Mouse (Mus musculus): ENCODE data around the gene Mrps11. TPM values are rescaled to one million over a fixed set of nuclear protein-coding genes. Genes with fewer than 3 reads are reported as not detected.

Mrps11 gene
- 67.2 and 78.9 TPM in 2 replicates for polyA plus RNA-seq (2016; fragmentation: Nextera tagmentation; extraction: Ambion mirVana)

DNA sequence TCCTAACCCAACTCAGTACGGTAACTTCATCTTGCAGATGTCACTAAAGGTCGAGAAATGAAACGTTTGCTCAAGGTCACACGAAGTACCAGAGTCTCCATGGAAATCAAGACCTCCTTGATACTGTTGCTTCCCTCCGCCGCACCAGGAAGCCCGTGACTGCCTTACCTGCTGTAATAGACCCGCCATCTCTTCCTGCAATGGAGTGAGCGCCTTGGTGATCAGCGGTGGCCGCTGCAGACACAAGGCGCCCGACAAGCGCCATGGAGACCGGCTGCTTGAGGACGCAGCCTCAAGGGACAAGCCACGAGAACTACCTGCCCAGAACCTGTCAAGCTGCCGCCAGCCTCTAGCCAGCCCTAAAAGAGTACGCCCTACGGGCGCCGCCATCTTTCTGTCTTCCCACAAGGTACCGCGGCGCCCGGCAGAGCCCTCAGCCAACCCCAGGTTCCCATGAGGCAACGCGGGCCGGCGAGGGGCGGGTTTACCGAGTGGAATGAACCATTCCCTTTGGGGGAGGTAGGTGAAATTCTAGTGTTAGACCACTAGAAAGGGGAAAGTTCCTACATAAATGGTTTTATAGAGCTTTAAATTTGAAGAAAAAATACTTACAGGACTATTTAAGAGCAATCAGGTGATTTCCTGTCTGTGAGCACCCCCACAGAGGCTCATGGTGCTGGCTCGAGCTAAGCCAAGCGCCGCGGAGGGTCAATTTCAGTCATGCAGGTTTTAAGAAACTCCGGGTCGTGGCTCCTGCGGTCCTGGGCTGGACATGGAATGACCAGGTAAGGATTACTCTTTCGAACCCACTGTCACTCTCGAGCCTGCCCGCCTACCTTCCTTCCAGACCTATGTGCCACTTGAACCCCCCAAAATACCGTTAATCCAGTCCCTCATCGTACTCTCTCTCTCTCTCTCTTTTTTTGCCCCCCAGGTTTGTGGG lies at the start of gene Mrps11, which contains the start of gene Mrpl46:
Mrps11 (plus strand) TSS at position 481 of the 943 bp plus-strand sequence.
Mrpl46 (minus strand) TSS at position 893 of the 943 bp plus-strand sequence.
- peaks cover 15% of the 10 kb centered on the region for H3K4me1 ChIP-seq
- H3K27ac ChIP-seq: peak within 1 kb of the TSS; percentile 93
- H3K36me3 ChIP-seq: peaks cover 41% of the 10 kb centered on the region
- DNase-seq (ENCODE audit: low spot score): peak; percentile 94
- under 1% methylated on average over 44 of the region's 44 CpGs for WGBS
- no peaks in the 10 kb centered on the region for H3K27me3 ChIP-seq (ENCODE audit: insufficient read depth, poor library complexity, severe bottlenecking)
- no peaks in the 10 kb centered on the region for H3K9me3 ChIP-seq
- H3K4me3 ChIP-seq: peak within 1 kb of the TSS; percentile 99

DNA sequence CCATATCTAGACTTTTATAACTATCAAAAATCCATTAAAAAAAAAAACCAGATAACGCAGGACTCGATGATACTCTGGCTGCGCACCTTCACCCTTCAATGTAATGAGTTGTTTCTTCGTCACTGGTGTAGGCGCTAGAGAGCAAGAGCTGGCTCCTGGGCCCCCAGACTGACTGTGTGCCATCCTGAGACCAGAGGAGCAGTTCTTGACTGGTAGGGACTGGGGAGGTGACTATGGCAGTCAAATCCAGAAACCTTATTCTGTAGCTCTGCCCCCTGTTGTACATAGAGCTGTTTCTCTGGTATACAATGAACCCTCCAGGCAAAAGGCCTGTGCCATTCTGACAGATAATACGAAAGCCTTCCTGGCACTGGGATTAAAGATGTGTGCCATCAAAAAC lies 45.7 kb upstream of the Mrps11 start:
- H3K27me3 ChIP-seq (ENCODE audit: insufficient read depth, poor library complexity, severe bottlenecking): no peaks in the 10 kb centered on the region
- no peaks in the 10 kb centered on the region for H3K36me3 ChIP-seq
- peak; percentile 4 for DNase-seq (ENCODE audit: low spot score)
- no peak overlapping the region for H3K27ac ChIP-seq
- H3K9me3 ChIP-seq: no peaks in the 10 kb centered on the region
- 86% methylated on average over 6 of the region's 6 CpGs for WGBS
- H3K4me1 ChIP-seq: no peaks in the 10 kb centered on the region
- H3K4me3 ChIP-seq: no peak overlapping the region

DNA sequence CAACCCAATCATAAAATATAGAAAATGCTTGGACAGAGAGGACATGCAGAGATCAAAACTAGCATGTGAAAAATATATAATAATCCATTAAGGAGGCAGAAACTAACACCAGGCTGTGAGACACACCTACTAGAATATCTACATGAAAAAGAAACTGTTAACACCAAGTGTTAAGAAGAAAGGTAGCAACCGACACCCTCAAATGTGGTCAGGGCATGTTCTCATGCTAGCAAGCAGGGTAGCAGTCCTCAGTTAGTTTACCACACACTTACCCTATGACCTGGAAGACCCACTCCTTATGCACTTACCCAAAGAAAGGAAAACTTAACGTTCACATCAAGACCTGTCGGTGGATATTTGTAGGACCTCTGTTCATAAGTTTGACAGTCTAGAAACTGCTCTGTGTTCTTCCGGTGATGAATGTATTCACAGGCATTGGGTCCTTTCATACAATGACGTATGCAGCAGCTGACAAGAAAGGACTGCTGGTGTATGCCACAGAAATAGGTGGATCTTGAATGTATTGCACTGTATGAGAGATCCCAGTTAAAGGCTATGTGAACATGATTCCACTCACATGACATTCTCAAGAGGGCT lies 45.2 kb upstream of the Mrps11 start, which contains the start of gene Ntrk3:
Ntrk3 (minus strand) TSS at position 399 of the 597 bp plus-strand sequence.
- WGBS: 82% methylated on average over 5 of the region's 5 CpGs
- Histone ChIP-seq H3K27ac (no peak within 1 kb of the TSS), H3K27me3 (ENCODE audit: insufficient read depth, poor library complexity, severe bottlenecking) (no peaks in the 10 kb centered on the region), H3K9me3 (no peaks in the 10 kb centered on the region), H3K36me3 (no peaks in the 10 kb centered on the region), H3K4me3 (no peak within 1 kb of the TSS), H3K4me1 (no peaks in the 10 kb centered on the region)
- no peak for DNase-seq (ENCODE audit: low spot score)

DNA sequence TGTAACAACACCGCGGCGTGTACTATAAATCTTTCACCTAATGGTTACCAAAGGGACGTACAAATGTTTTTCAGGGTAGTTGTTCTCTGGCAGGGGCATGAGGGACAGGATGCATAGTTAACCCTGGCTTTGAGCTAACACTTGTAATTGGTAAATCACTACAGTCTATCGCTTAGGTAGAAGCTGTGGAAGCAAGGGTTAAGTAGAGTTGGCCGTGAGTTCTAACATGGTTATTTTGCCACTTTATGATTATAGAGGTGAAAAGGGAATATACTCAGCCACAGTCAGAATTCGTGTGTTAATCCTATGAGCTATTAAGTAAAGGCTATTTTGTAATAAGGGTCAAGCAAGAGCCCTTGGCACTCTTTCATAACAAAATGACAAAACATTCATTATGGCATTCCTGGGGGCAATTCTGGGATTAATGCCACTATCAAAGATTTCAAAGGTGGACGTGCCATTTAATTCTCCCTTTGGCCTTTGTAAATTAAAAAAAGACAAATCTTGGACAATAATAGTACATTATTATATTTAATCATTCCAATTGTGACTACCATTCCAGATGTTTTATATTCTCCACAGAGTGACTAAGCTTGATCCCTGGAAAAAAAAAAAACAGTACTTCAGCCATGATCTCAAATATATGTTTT lies 43.4 kb upstream of the Mrps11 start:
- Histone ChIP-seq H3K4me3 (no peak overlapping the region), H3K9me3 (no peaks in the 10 kb centered on the region), H3K4me1 (no peaks in the 10 kb centered on the region), H3K27me3 (ENCODE audit: insufficient read depth, poor library complexity, severe bottlenecking) (no peaks in the 10 kb centered on the region), H3K36me3 (no peaks in the 10 kb centered on the region), H3K27ac (no peak overlapping the region)
- DNase-seq (ENCODE audit: low spot score): peak; percentile 10
- WGBS: 82% methylated on average over 8 of the region's 8 CpGs

DNA sequence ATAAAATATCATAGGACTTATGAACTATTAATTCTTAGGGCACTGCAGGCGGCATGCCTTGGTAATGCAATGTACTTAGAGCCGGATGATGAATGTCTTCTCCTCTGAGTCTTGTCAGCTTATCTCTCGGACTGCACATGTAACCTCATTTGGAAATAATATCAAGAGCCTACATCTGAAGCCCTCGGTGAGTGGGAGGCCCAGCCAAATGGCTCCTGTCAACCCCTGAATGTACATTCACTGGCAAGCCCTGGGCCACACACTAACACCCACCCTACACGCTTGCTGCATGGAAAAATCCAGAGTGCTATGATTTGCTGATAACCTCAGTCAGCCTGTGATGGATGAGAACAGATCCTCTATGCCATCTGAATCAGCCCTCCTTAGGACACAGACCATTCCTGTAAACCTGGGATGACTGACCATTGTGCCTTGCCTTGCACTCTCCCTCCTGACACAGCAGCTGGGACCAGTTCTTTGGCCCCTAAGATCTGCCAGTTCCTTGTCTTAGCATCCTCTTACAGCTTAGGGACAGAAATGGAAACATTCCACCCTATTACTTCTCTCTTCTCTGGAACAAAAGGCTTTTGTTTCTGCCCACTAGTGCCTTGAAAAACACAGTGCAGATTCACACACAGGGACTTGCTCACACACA lies 39.1 kb upstream of the Mrps11 start:
- no peaks in the 10 kb centered on the region for H3K36me3 ChIP-seq
- DNase-seq (ENCODE audit: low spot score): no peak
- WGBS: 62% methylated on average over 5 of the region's 5 CpGs
- no peak overlapping the region for H3K4me3 ChIP-seq
- H3K9me3 ChIP-seq: no peaks in the 10 kb centered on the region
- H3K27ac ChIP-seq: no peak overlapping the region
- no peaks in the 10 kb centered on the region for H3K27me3 ChIP-seq (ENCODE audit: insufficient read depth, poor library complexity, severe bottlenecking)
- no peaks in the 10 kb centered on the region for H3K4me1 ChIP-seq

DNA sequence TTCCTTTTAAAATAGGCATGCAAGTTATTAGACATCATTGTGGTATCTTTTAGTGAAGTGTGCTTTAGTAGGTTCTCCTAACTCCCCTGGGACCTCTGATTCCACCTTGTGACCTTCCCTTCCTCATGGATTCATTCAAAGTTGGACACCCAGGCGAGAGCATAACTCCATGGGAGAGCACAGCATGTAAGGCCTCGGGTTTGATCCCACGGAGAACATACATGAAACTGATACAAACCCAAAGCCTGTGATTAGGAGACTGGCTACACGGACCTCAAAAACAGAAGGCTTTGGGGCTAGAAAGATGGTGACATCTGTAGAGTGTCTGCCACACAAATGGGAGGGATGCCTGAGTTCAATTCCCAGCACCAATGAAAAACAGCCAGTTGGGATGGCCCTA lies 30.0 kb upstream of the Mrps11 start:
- 88% methylated on average over 4 of the region's 4 CpGs for WGBS
- H3K27ac ChIP-seq: no peak overlapping the region
- no peaks in the 10 kb centered on the region for H3K36me3 ChIP-seq
- H3K27me3 ChIP-seq (ENCODE audit: insufficient read depth, poor library complexity, severe bottlenecking): no peaks in the 10 kb centered on the region
- no peaks in the 10 kb centered on the region for H3K4me1 ChIP-seq
- peak; percentile 65 for DNase-seq (ENCODE audit: low spot score)
- H3K4me3 ChIP-seq: no peak overlapping the region
- H3K9me3 ChIP-seq: no peaks in the 10 kb centered on the region

DNA sequence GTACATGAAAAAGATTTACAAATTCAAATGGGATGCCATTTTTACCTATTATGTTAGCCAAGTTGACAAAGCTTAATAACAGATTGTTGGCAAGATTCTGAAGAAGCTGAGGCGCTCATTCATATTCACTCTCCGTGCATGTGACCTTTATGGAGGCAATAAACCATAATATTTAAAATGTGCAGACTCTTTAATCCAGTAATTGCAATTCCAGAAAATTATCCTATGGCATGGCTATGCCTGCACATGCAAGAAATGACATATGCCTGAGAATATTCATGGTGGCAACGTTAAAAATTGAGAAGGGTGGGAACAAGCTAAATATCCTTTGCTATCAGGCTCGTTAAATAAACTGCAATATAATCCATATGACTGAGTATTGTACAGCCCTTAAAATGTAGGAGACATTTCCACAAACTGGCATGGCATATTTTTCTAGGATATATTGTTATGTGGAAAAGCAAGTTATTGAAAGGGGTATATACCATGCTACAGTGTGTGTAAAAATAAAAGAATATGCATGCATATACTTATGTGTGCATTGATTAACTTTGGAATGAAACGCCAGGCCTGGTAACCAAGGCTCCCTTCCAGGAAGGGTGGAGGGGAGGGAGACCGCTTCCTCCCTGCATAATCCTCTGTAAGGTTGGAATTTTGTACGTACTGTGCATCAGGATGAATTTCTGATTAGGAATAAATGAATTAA lies 29.0 kb upstream of the Mrps11 start:
- WGBS: 77% methylated on average over 7 of the region's 7 CpGs
- Histone ChIP-seq H3K27ac (no peak overlapping the region), H3K9me3 (no peaks in the 10 kb centered on the region), H3K27me3 (ENCODE audit: insufficient read depth, poor library complexity, severe bottlenecking) (no peaks in the 10 kb centered on the region), H3K4me1 (no peaks in the 10 kb centered on the region), H3K4me3 (no peak overlapping the region), H3K36me3 (no peaks in the 10 kb centered on the region)
- DNase-seq (ENCODE audit: low spot score): peak; percentile 25

DNA sequence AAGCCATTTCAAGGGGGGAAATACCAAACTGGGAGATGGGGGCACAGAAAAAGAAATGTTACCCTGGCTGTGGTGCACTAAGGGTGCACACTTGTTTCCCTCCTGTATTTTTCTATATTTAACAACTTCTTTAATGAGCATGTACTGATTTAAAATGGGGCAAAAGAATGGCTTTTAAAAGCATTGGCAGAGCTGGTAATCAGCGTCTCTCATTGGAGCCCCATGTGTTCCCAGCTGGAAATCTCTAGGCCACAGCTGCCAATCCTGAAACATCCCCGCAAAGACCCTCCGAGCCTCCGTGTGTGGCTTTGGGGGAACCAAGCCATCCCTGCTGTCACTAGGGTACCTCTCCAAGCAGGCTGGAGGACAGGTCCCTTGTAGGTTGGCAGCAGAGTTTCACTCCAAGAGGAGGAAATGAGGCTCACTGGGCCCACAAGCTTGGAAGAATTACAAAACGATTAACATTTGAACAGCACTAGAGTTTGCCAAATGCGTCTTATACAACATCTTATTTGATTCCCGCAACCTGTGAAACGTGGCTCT lies 28.4 kb upstream of the Mrps11 start:
- no peaks in the 10 kb centered on the region for H3K9me3 ChIP-seq
- no peaks in the 10 kb centered on the region for H3K27me3 ChIP-seq (ENCODE audit: insufficient read depth, poor library complexity, severe bottlenecking)
- DNase-seq (ENCODE audit: low spot score): no peak
- 54% methylated on average over 8 of the region's 8 CpGs for WGBS
- no peak overlapping the region for H3K27ac ChIP-seq
- no peak overlapping the region for H3K4me3 ChIP-seq
- H3K36me3 ChIP-seq: no peaks in the 10 kb centered on the region
- 0 out of 2 replicates have a peak, but pooled peaks cover 2% of the 10 kb centered on the region for H3K4me1 ChIP-seq

DNA sequence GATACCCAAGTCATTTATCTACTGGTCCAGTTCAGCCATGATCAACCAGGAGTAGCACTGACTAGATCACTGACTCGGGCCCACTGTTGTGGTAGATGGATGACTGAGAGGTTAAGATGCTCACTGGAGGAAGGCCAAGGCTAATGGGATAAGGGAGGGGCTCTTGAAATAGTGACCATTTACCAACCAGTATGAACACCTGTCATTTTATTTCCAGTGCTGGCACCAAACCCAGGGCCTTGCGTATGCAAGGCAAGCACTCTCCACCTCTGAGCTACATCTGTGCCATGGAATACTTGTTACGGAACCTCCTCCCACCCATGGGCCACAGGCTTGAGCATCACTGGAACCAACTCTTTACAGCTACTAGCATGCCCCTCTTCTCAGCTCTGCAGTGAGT lies 19.1 kb upstream of the Mrps11 start:
- WGBS: 85% methylated on average over 3 of the region's 3 CpGs
- no peaks in the 10 kb centered on the region for H3K9me3 ChIP-seq
- H3K4me1 ChIP-seq: 0 out of 2 replicates have a peak, but pooled peaks cover 4% of the 10 kb centered on the region
- DNase-seq (ENCODE audit: low spot score): no peak
- no peak overlapping the region for H3K4me3 ChIP-seq
- H3K27ac ChIP-seq: no peak overlapping the region
- peaks cover 12% of the 10 kb centered on the region; the same call in 1 of the 2 replicates for H3K27me3 ChIP-seq (ENCODE audit: insufficient read depth, poor library complexity, severe bottlenecking)
- H3K36me3 ChIP-seq: no peaks in the 10 kb centered on the region

DNA sequence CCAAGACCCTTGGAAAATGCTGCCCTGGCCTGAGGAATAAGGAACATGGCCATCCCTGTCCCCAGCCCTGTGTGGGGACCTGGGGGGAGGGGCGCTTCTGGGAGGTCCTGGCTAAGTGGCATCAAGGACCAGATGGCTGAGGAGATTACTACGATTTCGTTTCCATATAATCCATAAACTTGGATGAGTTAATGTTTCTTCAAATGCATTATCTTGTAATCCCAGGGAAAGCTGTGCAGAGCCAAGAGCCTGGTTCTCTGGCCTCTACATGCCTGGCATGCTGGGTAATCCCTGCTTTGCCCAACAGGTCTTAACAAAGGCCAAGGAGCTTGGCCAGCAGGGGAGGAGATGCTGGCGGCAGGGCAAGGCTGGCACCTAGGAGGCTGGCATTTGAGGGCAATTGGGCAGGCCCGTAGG lies 17.7 kb upstream of the Mrps11 start:
- DNase-seq (ENCODE audit: low spot score): no peak
- no peaks in the 10 kb centered on the region for H3K36me3 ChIP-seq
- no peak overlapping the region for H3K27ac ChIP-seq
- H3K4me3 ChIP-seq: no peak overlapping the region
- WGBS: 72% methylated on average over 5 of the region's 5 CpGs
- no peaks in the 10 kb centered on the region for H3K9me3 ChIP-seq
- H3K27me3 ChIP-seq (ENCODE audit: insufficient read depth, poor library complexity, severe bottlenecking): peaks cover 12% of the 10 kb centered on the region; the same call in 1 of the 2 replicates
- H3K4me1 ChIP-seq: no peaks in the 10 kb centered on the region

DNA sequence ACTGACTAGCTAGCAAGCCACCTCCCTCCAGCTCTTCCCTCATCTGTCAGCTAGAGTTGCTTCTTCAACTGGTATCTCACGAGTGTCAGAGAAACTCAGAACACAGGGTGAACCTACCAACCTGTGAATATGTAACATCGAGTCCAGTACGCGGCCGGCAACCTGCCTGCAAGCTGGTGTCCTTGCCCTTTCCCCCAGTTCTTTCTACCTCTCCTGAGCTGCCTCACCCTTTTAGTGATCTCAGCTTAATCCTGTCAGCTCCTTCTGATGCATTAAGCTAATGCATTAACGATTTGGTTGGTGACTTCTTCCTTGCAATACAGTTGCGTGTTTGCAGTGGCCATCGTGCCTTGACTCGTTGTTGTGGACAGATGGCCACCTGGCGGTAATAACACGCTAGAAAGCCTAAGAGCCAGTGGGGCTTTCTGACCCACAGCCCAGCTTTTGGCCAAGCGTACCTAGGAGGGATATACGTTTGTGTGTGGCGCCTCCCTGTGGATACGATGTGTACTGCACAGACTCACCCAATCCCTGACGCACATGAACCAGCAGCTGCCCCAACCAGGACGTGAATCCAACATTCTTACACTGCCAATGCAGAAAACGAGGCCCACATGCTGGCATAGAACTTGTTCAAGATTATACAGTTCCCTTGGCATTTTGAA lies 16.8 kb upstream of the Mrps11 start:
- no peaks in the 10 kb centered on the region for H3K4me1 ChIP-seq
- peaks cover 12% of the 10 kb centered on the region; the same call in 1 of the 2 replicates for H3K27me3 ChIP-seq (ENCODE audit: insufficient read depth, poor library complexity, severe bottlenecking)
- no peak overlapping the region for H3K27ac ChIP-seq
- DNase-seq (ENCODE audit: low spot score): peak; percentile 90
- no peaks in the 10 kb centered on the region for H3K9me3 ChIP-seq
- 23% methylated on average over 18 of the region's 18 CpGs for WGBS
- no peak overlapping the region for H3K4me3 ChIP-seq
- no peaks in the 10 kb centered on the region for H3K36me3 ChIP-seq
